Mouse (Mus musculus): ENCODE results near the gene Polr3b.

The Polr3b gene

DNA sequence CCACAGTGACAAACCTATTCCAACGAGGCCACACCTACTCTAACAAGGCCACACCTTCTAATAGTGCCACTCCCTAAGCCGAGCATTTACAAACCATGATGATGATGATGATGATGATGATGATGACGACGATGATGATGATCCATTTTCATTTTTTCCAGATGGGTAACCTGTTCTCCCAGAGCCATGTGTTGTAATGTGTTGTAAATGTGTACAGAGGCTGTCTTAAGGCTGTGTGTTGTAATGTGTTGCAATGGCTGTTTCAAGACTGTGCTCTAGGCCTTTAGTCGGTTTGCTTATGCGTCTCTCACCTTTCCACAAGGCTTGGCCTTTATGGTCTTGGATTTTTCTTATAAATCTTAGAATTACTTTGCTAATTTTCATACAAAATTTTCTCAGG, 40.0 kb downstream of the Polr3b start:
- no peak for DNase-seq (ENCODE audit: low spot score in 2 of 2)

DNA sequence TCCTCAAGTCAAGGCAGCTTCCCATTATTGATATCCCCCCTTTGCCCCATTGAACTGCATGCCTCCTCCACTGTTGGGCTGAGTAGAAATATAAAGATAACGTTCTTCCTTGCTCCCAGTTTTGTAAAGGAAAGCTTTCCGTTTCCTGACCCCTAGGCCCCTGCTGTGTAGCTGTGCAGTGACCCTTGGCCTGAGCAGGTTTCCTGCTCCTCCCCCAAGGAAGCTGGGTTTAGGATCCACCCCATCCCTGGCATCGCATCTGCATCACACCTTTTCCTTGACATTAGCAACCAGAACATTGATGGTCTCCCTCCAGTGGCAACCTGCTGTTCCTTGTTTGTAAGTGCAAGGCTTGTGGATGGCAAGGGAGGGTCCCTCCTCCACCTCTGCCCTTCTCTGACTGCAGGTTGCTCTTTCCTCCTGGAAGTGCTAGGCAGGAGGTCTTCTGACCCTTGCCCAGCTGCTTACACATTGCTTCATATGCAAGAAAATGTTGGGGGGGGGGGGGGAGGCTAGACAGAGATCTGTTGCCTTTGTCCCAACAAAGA, 43.7 kb downstream of the Polr3b start:
- no peak for DNase-seq (ENCODE audit: low spot score in 2 of 2)

GRCm38 (mm10) chr10:84675653-84676052, 53.6 kb downstream of the Polr3b start:
- DNase-seq (ENCODE audit: low spot score in 2 of 2): no peak

GRCm38 (mm10) chr10:84676511-84676910, 54.4 kb downstream of the Polr3b start:
- no peak for DNase-seq (ENCODE audit: low spot score in 2 of 2)

DNA sequence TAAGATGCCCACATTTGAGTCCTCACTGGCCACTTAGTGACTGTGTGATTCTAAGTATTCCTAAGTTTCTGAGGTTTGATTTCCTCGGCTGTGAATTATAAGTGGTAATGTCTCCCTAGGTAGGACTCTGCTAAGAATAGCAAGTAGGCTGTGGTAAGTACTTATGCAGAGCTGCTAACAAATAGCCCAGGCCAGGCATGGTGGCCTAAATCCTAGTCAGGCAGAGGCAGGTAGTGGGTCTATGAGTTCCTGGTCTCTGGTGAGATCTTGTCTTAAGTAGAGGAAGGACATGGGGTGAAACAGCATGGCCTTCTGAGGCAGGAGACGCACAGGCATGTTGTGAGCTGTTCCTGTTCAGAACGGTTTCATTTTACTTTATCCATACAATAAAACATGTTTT, 55.8 kb downstream of the Polr3b start:
- DNase-seq (ENCODE audit: low spot score in 2 of 2): no peak

DNA sequence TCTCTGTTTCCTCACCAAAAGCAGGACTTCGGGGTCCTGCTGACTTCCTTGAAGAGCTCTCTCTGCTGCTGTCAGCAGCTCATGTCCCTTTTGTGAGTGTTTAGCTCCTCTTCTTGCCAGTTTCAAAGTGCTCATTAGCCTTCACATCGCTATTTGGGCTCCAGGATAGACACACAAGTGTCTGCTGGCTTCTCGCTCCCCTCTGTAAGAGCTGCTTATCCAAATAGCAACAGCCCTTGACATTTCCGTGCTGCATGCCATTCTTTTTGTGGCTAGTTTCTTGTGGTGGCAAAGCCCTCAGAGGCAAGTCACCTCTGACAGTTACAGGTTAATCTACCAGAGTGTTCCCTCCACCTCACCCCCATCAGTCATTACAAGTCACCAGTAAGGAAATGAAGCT, 56.3 kb downstream of the Polr3b start:
- DNase-seq (ENCODE audit: low spot score in 2 of 2): no peak

- no peak for DNase-seq (ENCODE audit: low spot score in 2 of 2)
Observed at GRCm38 (mm10) chr10:84685444-84686121, 63.5 kb downstream of the Polr3b start.

DNA sequence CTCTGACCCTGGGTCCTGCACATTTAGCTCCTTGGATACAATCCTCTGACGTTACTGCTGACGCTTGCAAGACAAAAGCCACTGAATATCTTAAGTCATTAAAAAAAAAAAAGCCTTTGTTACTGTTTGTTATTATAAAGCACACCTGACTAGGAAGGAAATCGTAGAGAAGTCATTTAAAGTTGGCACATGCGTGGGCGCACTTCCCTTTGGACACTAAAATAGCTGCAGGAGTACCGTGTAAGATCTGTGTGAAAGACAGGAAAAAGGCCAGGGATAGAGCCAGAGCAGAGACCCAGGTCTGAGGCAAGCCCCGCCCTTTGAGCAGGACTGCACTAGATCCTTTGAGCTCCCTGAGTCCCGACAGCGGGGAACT, 64.0 kb downstream of the Polr3b start:
- no peak for DNase-seq (ENCODE audit: low spot score in 2 of 2)

DNA sequence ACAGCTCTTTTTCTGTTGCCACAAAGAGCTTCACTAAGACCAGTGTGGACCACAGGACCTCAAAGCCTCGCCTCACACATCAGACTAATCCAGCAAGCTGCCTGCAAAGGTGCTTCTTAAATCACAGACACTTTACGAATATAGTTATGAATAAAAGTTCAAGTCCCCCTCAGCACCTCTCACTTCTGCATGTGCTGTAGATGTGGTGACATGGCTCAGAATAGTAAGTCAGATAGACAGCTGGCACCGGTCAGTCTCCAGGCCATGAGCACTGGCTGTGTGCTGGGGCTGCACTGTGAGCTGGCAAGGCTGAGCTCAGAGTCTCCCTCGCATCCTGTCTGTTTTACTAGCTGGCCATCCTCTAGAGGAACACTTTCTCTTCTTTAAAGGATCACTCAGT, 64.6 kb downstream of the Polr3b start:
- DNase-seq (ENCODE audit: low spot score in 2 of 2): no peak

GRCm38 (mm10) chr10:84687736-84688135, 65.6 kb downstream of the Polr3b start:
- DNase-seq (ENCODE audit: low spot score in 2 of 2): no peak

DNA sequence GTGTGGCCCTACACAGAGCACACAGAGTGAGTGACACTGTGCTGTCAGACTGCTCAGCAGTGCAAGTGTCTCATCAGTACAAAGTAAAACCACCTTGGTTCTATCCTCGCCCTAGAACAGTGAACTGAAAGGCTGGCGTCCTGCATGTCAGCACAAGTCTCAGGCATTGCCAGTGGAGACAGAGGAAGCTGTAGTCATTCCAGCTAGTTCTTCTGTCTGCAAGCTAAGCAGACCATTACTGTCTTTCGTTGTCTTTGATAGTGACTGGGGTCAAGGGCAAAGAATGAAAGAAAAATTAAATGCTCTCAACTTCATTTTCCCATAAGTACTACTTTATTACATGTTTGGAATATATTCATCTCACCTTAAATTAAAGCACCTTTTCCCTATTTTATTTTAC, 67.8 kb downstream of the Polr3b start:
- DNase-seq (ENCODE audit: low spot score in 2 of 2): no peak

- no peak for DNase-seq (ENCODE audit: low spot score in 2 of 2)
Observed at GRCm38 (mm10) chr10:84690818-84691217, 68.7 kb downstream of the Polr3b start.

- DNase-seq (ENCODE audit: low spot score in 2 of 2): no peak
Observed at GRCm38 (mm10) chr10:84691692-84692091, 69.6 kb downstream of the Polr3b start.

GRCm38 (mm10) chr10:84693841-84694638, 71.9 kb downstream of the Polr3b start:
- no peak for DNase-seq (ENCODE audit: low spot score in 2 of 2)

- DNase-seq (ENCODE audit: low spot score in 2 of 2): no peak
Observed at GRCm38 (mm10) chr10:84700236-84700987, 78.3 kb downstream of the Polr3b start.

DNA sequence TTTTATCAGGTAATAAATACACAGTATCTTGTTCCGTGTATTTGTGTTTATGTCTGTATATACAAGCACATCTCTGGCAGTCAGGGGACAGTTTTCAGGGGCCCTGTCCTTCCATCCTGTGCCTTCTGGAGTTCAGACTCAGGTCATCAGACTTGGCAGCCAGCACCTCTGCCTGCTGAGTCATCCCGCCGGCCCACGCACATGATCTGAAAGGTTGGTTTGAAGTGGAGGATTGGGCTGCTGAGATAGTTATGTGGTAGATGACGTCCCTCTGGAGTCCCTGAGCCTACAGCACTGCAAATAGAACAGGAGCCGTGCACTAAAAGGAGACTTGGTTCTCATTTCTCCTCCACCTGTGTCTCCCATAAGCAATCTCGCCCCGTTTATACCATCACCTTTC, 79.0 kb downstream of the Polr3b start:
- DNase-seq (ENCODE audit: low spot score in 2 of 2): no peak

DNA sequence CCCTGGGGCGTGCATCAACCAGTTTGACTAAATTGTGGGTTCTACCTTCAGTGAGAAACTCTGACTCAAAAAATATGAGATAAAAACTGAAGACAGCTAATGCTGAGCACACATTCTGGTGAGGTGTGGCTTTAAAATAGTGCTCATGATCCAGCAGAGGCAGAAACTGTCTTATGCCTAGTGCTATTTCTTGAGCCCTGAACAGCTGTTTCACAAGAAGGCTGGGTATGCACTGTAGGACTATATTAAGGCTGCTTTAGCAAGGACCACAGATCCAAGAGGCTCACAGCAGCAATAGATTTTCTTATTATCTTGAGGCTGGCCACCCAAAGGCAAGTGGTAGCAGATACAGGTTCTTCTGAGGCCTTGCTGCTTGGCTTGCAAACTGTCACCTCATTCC, 80.0 kb downstream of the Polr3b start:
- DNase-seq (ENCODE audit: low spot score in 2 of 2): no peak

DNA sequence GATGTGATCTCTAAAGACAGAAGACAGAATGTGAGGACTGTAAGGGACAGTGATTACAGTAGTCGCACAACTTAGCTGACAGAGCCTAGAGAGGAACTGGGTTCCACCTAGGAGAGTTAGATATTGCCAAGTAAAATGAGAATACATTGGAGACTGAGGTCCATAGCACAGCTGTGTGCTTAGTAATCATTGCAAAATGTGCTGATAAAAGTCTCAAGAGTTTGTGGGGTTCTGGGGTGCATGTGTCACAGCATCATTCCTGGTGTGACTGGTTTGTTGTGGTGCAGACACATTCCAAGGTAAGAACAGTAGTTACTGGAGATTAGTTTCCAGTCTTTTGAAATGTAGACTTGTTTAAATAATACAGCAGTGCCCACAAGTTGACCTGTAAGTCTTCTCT, 82.5 kb downstream of the Polr3b start:
- DNase-seq (ENCODE audit: low spot score in 2 of 2): no peak

DNA sequence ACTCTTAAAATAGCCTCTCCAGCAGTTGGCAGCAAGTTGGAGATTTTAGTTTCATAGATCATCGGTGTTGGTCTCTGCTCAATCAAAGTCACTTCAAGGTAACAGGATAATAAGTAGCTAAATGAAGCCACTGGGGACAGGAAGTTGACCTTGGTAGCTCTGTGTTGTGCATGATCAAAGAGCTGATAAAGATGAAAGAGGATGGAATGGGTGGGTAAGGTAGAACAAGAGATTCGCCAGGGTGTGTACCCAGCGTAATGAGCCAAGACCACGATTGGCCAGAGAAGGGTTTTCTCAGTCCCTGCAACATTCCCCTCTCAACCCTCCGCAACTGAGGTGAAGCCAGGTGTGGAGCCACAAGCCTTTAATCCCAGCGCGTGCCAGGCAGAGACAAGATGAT, 83.1 kb downstream of the Polr3b start:
- no peak for DNase-seq (ENCODE audit: low spot score in 2 of 2)

DNA sequence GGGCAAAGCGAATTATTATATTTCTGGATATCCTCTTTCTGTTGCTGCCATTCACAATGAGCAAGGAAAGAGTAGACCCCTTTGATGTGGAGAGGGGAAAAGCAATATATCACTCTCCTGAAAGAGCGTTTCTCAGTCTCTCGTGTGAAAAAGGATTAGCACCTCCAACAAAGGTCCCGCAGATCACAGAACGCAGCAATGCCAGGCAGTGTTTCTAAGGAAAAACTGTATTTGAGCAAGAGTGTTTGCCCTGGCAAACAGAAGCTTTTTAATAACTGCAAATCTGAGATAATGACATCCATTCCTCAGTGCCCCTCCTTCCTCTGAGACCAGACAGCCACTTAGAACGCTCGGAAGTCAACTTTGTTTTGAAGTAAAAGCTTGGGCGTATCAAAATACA, 84.5 kb downstream of the Polr3b start:
- DNase-seq (ENCODE audit: low spot score in 2 of 2): no peak

DNA sequence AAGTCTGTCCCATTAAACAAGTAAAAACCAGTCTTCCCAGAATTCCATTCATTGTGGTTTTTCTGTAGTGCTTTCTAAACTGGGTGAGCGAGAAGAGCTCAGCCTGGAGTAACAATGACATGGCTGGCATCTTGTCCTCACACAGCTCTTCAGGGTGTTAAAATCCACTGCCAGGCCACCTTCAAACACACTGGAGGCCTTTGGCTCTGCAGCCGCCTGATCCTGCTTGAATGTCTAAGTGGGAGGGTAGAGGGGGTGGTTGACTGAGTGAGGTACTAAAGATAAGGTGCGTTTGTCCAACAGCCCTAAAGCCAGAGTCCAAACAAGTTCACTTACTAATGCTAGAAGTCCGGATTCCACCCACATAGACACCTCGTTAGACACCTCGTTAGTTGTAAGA, 85.1 kb downstream of the Polr3b start:
- DNase-seq (ENCODE audit: low spot score in 2 of 2): no peak

GRCm38 (mm10) chr10:84707752-84708530, 85.8 kb downstream of the Polr3b start:
- DNase-seq (ENCODE audit: low spot score in 2 of 2): no peak
